Mouse (Mus musculus): Measurements from ENCODE around the gene Gnmt. TPM values are rescaled to one million over a fixed set of nuclear protein-coding genes. Genes with fewer than 3 reads are reported as not detected.
A peak's percentile ranks its signal among the peaks of the same experiment; 100 is the strongest.

Gnmt gene
- total RNA-seq, 2 experiments from 2014 or later, result 1.1 TPM; not detected in 1

DNA sequence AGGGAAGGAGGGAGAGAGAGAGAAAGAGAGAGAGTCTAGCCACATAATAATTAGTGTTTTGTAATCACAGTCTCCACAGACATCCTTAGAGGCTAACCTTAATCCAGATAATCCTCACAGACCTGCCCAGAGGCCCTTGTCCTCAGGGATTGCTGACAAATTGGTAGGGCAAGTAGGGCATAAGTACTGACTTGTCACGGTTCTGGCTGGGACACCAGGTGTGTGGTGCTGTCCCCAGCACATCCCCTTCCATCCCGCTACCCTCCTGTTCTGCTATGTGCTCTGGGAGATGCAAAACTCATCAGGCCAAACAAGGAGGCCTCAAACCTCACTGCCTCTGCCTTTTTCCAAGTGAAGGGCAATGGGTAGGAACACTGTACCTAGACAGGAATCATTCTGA is 16.5 kb upstream of the Gnmt start:
- no peak for DNase-seq (ENCODE audit: low spot score in 2 of 2)

DNA sequence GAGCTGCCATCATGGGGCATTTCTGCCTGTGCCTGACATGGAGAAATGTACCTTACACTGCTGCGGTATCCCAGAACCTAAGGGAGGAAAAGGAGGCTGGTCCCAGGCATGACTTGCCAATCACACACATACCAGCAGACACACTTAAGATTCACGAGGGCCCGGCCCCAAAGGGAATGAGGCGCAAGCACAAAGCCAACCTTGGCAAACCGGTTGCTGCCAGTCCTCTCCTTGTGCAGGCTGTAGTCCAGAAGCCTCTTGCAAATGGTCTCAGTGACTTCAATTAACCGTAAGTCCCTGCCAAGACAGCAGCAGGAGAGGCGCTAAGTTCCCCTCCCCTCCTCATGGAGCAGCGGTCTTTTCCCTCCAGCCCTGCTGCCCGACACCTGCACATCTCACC is 14.0 kb upstream of the Gnmt start:
- DNase-seq (ENCODE audit: low spot score in 2 of 2), result no peak

DNA sequence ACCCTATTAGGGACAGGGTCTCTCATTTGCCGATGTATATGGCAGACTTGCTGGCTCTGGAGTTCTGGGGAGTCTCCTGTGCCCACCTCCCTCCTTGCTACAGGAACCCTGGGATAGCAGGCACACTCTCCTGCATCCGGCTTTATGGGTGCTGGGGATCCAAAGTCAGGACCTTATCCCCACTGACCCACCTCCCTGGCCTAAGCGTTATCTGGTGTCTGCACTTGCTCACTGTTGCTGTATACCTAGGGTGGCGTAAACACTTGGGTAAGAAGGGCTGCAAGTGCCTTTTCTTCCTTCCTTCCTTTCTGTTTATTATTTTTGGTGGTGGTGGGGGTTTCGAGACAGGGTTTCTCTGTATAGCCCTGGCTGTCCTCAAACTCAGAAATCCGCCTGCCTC is 12.3 kb upstream of the Gnmt start:
- DNase-seq (ENCODE audit: low spot score in 2 of 2), result no peak

DNA sequence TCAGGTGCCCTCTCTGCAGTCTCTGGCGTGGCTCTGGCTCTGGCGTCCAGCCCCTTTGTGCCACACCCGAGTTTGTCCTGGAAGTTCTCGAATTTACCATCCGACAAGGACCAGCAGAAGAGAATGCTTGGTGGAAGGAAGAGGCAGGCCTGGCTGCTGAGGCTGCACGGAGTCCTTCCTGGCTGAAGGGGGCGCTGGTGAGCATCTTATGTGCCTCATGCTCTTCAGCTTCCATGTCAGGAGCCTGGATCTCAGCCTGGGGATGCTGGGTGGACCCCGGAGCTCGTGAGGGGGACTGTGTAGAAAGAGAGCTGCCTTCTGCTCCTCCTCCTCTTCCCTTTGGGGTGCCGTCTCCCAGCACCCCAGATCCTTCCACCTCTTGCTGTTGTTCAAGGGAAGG is 7.2 kb upstream of the Gnmt start:
- peak in 1 of 2 experiments; percentile 32 for DNase-seq (ENCODE audit: low spot score in 2 of 2)

DNA sequence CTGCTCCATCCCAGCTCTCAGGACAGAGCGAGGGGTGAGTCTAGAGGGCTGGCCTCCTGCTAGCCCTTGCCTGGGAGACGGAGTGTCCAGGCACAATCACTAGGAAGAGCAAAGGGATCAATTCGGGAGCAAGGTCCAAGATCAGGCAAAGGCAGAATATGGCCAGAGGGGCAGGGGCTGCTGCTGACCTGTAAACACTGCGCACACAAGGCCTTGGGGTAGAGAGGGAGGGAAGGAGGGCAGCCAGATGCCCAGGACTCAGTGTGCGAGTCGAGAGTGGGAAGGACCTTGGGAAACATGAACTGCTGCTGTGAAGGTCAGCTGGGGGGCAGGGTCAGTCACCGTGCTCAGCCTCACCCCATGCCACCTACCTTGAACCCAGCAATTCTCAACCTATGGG is 6.3 kb upstream of the Gnmt start:
- no peak for DNase-seq (ENCODE audit: low spot score in 2 of 2)

DNA sequence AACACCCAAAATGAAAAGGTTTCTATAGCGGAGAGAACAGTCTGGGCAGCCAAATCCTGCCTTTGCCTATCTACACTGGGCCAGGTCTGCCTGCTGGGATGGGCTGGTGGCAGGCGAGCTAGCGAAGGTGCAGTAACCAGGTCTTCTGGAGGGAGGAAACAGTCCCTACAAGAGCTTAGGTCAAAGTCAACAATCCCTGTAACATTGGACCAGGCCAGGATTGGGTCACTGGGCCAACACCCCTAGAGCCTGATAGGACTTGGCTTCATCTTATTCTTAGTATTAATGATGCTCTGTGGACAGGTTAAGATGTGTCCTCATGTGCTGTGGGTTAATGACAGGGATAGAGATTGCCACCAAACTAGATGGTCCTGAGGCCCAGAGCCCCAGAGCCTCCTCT is 5.1 kb upstream of the Gnmt start:
- DNase-seq (ENCODE audit: low spot score in 2 of 2), result no peak

DNA sequence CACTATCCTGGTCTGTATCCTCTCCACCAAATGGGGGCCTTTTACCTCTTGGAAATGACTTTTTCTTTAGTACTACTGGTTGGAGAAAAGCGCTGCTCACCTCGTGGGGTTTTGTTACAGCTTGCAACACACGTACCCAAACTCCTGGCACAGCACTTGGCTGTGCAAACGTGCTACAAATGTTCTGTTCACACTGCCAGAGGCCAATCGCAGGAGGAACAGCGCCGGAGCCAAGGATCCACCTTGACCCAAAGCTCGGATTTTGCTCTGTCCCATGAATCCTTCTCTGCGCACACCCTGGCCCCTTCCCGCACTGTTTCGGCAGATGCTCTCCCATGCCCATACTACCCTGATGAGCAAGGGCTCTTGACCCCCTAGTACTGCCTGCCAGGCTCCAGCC is 472 bp downstream of the Gnmt start:
- DNase-seq (ENCODE audit: low spot score in 2 of 2), result no peak

DNA sequence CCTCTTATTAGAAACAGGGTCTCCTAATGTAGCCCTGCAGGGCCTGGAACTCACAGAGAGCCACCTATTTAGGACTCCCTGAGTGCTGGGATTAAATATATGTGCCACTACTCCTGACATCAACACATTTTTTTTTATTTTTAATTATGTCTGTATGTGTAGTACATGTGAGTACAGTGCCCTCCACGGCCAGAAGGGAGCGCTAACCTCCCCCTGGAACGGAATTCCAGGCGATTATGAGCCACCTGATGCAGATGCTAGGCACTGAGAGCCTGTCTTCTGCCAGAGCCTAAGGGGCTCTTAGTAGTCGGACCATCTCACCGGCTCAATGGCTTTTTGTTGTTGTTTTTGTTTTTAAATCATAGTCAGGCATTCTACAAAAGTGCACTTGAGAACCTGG is 947 bp downstream of the Gnmt start:
- no peak for DNase-seq (ENCODE audit: low spot score in 2 of 2)

DNA sequence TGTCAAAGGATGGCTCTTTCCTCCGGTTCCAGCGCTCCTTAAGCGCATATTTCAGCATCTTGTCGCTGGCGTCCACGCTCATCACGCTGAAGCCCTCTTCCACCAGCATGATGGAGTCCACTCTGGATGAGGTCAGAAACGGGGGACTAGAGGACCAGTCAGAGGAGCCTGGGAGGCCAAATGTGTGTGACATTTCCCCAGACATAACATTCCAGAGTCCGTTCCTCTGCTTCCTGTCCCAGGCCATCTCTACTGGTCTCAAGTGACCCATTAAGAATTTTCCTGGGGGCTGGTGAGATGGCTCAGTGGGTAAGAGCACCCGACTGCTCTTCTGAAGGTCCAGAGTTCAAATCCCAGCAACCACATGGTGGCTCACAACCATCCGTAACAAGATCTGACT is 1.7 kb downstream of the Gnmt start:
- no peak for DNase-seq (ENCODE audit: low spot score in 2 of 2)

DNA sequence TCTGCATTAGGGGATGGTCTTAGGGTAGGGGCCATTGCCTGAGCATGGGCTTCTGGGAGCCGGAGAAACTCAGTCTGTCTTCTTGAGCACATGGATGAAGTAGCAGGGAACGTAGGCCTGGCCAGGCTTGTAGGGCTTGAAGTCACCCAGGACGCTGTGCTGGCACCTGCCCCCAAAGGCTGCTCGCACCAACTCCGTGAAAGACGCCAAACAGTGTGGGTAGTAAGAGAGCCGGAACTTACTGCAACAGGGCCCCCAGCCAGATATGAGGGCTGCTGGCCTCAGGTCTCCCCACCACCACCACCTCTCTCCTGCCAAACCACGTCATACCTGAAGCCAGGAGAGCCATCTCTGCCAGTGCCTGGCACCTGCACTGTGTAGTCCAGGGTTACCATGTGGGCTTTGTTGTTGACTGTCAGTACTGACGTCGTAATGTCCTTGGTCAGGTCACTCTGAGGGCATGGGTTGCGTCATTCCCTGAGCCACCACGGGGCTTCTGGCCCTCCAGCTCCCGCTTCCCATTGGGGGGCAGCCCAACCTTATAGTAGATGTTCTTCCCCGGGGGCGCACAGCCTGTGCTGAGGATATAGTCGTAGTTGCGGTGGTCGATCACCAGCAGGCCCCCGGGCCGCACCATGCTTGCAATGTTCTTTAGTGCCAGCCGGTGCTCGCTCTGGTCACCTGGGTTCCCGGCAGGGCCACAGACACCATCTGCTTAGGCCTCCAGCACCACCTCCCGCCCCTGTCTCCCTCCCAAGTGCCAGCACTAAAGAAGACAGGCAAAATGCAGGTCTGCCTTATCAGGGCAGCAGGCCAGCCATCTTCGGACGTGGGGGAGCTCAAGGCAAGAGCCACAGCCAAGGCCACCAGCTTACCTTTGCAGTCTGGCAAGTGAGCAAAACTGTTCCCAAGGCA is 3.0 kb downstream of the Gnmt start:
- DNase-seq (ENCODE audit: low spot score in 2 of 2), result no peak

DNA sequence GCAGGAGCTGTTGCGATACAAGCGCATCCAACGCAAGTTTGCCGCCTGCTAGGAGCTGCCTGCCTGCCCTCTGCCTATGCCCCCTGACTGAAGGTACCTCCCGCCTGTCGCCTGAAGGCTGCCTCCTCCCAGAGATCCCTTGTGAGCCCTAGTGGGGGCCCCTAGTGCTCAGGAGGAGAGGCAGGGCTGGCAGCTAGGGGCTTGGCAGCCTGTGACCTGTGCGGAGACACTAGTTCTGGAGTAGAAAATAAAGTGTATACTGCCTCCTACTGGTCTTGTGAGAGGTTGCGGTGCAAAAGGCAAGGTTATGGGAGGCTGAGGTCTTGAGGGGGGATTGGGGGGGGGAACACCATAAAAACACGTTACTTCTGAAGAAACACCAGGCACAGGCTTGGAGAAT is 3.7 kb downstream of the Gnmt start:
- DNase-seq (ENCODE audit: low spot score in 2 of 2), result no peak

DNA sequence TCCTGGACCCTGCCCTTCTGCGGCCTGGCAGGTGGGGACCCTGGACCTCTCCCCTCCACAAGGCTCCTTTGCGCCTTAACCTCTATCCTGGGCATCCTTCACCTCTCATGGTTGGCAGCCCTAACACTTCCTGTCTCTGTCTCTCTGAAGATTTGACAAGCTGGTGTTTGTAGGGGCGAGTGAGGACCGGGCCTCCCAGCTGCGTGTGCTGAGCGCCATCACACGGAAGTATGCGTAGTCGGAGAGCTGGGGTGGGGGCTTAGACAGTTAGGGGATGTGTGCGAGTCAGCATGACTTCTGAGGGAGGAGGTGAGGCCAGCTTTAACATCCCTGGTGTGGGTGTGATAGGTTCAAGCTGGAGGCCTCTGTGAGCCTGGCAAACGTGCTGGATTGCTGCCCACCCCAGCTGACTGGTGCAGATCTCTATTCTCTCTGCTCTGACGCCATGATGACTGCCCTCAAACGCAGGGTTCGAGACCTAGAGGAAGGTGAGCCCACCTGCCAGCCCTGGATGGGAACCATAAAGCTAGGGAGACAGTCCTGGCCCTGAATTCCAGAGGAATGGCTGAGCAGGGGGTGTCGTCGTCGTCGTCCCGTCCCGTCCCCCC is 4.4 kb downstream of the Gnmt start:
- no peak for DNase-seq (ENCODE audit: low spot score in 2 of 2)

DNA sequence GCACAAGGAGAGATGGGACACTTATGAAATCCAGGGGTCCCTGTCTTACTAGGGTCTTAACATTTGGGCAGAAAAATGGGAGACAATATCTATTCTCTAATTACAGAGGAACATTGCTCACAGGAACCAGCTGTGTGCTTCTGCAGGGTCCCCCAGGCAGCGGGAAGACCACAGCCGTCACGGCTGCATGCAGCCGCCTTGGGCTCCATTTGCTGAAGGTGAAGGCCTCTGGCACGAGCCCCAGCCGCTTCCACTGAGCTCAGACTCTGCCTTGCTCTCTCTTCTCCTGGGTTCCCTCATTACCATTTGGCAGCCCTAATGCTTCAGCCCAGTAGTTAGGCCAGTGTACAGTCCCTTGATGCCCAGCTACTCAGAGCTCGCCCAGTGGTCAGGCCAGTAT is 7.9 kb downstream of the Gnmt start:
- DNase-seq (ENCODE audit: low spot score in 2 of 2), result no peak

DNA sequence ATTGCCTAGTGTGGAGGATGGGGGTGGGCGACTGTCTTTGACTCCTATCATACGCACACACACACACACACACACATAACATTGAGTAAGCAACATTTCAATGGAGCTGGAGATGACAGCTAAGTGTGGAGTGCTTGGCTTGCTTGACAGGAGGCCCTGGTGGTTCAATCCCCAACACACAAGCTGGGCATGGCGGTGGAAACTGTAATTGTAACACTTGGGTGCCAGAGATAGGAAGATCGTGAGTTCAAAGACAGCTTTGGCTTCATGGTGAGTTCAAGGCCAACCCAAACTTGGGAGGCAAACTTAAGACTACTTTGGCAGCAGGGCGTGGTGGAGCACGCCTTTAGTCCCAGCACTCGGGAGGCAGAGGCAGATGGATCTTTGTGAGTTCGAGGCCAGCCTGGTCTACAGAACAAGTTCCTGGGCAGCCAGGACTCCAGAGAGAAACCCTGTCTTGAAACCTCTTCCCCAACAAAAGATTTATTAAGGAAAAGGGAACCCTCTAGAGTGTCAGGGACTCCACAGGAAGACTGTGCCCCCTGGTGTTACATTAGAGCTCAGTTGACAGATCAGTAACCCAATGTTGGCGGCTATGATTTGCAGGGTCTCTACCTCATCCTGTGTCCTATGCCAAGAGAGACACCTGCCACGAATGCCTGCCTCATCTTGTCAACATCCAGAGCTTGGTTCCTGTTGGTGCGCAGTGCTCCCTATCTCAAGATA is 14.0 kb downstream of the Gnmt start:
- DNase-seq (ENCODE audit: low spot score in 2 of 2), result no peak

DNA sequence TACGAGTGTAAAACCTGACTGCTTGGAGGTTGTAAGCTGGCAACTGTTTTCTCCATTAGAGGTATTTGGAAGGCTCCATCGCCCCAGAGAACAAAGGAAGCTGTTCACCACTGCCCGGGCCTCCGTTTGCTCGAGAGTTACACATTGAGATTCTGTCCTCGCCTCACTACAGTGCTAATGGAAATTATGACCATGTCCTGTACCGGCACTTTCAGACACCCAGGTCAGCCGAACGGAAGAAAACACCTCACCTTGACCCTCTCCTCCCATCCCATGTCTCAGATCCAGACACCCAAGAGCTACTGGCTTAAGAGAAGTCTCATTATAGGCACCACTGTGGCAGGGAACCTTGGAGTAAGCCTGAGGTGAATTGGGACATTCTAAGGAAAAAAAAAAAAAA is 15.1 kb downstream of the Gnmt start:
- no peak for DNase-seq (ENCODE audit: low spot score in 2 of 2)

DNA sequence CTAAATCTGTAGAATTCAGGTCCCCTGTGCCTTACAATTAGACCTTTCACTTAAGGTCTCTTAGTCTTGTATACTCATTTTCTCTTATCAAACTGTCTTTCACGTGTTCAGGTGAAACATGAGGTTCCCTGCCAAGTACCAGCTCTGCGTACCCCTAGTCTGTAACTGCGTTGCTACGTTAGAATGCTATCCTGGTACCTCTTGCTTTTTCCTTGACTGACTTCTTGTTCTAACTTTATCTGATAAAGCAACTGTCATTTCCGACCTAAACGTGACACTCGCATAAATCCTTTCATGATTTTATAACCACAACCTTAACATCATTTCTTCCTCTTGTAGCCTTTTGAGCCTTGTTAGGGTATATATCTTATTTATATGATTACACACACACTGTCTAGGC is 16.5 kb downstream of the Gnmt start:
- no peak for DNase-seq (ENCODE audit: low spot score in 2 of 2)

DNA sequence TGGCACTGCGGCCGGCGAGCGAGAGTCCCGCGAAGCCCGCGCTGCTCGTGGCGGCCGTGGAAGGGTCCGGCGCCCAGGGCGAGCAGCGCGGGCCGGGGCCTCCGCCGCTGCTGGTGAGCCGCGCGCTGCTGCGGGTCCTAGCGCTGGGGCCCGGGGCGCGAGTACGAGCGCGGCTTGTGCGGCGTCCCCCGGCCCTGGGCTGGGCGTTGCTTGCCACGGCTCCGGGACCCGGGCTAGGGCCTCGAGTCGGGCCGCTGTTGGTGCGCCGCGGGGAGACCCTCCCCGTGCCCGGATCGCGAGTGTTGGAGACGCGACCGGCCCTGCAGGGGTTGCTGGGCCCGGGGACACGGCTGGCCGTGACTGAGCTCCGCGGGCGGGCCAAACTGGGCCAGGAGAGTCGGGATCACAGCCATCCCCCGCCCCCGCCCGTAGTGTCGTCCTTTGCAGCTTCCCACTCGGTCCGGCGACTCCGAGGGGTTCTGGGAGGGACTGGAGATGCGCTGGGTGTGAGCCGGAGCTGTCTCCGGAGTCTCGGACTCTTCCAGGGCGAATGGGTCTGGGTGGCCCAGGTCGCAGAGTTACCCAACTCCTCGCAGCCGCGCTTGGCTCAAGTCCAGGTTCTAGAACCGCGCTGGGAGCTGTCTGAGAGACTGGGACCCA is 17.2 kb downstream of the Gnmt start:
- no peak for DNase-seq (ENCODE audit: low spot score in 2 of 2)

DNA sequence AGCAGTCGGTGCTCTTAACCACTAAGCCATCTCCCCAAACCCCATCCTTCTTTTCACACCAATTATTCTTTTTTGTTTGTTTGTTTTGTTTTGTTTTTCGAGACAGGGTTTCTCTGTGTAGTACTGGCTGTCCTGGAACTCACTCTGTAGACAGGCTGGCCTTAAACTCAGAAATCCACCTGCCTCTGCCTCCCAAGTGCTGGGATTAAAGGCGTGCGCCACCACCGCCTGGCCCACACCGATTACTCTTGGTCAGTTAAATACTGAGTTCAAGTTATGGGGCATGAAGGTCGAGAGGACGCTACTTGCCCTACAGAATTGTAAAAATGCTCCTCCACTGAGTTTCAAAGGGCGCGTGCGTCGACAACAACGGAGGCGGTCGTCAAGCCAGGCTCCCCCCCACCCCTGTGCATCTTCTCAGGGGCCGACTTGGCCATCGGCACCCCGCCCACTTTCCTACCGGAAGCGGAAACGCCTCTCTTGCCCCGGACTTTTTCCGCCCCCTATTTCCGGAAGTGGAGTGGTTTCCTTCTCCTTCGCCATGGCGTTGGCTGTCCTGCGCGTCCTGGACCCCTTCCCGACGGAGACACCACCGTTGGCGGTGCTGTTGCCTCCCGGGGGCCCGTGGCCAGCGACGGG is 17.9 kb downstream of the Gnmt start, which contains the start of gene Pex6:
Gene Pex6, plus strand, starts transcription at position 505 of the 639 bp plus-strand sequence.
- DNase-seq (ENCODE audit: low spot score in 2 of 2), result peak; percentile 90 to 96

DNA sequence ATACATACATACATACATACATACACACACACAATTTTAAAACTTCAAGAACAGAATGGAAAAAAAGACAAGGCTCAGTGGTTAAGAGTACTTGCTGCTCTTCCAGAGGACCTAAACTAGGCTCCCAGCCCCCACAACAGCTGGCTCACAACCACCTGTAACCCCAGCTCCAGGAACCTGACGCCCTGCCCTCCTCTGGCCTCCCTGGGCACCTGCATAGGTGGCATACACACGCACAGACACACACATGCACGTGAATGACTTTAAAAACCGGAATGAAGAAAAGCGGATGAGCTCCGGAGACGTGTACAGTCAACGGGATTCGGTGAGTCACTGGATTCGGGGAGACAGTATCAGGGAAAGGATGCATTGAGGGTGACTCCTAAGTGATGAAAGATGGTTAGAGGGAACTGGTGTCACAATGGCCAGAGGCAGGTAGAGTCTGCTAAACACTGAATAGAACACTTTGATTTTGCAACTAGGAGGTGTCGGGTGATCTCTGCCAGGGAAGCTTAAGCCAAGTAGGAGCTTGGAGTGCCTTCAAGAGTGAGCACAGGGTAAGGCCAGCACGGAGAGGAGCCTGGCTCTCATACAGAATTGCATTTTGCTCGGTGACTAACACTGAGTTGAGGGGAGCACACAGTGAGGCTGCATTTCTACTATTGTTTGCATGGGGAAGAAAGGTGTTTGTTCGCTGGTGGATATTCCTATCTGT is 22.4 kb downstream of the Gnmt start:
- DNase-seq (ENCODE audit: low spot score in 2 of 2), result no peak

Data from layer of hippocampus, adult 18-20 months (tissue).